Mouse (Mus musculus): ENCODE results near the gene A530084C06Rik.

The A530084C06Rik gene

DNA sequence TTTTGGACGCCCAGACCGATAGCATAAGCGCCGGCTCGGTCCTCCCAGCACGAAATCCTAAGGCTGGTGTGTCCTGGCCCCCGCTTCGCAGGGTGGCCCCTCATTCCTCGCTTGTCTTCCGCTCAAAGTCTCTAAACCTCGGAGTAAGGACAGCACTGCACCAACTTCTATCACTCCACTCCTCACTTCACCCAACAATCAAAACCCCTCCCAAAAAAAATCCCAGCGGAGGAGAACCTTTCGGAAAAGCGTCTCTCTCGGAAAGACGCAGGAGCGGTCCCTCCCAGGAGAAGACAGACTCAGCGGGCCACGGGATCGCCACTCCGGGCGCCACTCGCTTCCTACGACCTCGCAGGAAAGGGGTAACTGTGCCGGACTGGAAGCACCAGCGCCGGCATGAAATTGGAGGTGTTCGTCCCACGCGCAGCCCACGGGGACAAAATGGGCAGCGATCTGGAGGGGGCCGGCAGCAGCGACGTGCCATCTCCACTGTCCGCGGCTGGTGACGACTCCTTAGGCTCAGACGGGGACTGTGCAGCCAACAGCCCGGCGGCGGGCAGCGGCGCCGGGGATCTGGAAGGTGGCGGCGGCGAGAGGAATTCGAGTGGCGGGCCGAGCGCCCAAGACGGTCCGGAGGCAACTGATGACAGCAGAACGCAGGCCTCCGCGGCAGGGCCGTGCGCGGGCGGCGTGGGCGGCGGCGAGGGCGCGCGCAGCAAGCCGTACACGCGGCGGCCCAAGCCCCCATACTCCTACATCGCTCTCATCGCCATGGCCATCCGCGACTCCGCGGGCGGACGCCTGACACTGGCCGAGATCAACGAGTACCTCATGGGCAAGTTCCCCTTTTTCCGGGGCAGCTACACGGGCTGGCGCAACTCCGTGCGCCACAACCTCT is at the start of gene A530084C06Rik:
Gene A530084C06Rik (minus strand): TSS at position 813 of the 898 bp plus-strand sequence.
- DNase-seq, result peak; percentile 44

DNA sequence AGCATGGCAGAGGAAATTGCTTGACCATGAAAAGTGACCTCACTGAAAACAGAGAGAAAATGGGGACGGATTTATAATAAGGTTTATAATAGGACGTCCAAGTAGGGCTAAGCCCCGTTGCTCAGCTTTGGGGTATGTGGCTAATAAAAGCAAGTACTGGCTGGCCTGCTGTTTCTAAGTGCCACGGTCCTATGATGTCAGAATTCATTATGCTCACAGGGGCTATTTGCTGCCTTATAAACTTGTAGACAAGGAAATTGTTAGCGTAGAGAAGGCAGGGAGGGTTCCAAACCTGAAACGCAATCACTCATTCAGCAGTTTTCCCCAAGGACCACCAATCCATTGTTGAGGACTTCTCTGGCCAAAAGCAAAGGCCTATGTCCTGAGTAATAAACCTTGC is 44.8 kb upstream of the A530084C06Rik start:
- no peak for DNase-seq

DNA sequence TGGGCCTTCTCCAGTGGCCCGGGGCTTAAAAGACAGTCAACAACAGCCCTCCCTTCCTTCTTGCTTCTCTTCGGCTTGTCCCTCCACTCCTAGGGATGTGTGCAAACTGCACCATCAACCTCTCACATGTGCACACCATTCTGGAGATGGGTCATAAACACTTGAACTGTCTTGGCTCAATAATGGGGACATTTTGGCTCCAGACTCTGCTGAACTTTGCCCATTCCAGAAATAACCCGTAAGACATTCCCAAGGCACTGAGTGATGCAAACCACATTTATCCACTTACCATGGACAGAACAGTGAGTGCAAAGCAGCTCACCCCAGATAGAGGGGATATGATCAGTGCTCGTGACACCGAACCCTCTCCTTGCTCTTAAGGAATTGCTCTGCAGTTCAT is 40.4 kb upstream of the A530084C06Rik start:
- DNase-seq, result peak; percentile 71

DNA sequence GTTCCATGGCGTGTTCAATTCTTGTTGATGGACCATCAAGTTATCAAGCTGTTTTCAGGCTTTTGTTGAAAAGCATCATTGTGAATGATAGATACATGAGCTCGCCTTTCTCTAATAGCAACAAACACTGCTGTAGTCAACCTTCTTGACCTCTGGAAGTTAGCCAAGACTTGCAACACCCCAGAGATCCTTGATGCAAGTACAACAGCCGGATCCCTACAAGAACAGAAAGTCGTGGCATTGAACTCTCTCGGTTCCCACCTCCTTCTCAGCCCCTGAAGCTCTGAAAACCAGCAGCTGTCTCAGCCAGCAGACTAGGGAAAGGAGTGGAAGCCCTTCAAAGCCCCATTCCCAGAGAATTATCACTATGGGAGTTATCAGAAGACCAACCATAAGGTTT is 28.2 kb upstream of the A530084C06Rik start:
- peak; percentile 80 for DNase-seq

DNA sequence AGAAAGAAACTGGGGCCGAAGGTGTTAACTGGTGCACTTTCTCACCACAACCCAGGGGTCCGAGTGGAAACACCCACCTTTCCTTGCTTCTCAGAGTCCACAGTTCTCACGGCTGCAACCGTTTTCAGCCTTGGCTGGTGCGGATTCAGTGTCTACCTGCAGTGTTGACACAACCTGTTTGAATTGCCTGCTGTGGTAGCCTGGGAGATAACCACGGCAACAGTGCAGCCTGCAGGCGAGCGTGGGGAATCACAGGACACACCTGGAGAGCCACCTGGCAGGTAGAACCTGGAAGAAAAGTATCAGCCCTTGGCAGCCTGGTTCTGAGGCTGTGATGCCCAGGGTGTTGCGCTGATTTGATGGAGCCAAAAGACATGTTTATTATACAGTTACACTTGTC is 20.7 kb upstream of the A530084C06Rik start:
- DNase-seq, result peak; percentile 71

DNA sequence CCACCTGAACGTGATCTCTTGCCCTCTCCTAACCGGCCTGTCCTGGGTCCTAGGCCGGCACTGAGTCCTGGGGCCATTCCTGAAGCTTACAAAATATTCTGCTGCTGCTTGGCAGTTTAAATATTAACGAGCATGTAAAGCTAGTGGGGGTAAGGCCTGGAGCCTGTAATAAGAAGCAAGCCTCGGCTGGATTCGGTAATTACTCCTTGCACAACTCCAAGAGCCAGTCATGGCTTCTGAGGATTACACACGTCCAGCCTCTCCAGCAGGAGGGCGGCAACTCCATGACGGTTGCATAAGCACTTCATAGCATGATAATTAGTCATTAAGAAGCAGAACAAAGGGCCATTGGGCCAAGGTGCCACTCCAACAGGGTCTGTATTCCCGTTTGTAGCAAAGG is 19.3 kb upstream of the A530084C06Rik start:
- DNase-seq, result peak; percentile 82

DNA sequence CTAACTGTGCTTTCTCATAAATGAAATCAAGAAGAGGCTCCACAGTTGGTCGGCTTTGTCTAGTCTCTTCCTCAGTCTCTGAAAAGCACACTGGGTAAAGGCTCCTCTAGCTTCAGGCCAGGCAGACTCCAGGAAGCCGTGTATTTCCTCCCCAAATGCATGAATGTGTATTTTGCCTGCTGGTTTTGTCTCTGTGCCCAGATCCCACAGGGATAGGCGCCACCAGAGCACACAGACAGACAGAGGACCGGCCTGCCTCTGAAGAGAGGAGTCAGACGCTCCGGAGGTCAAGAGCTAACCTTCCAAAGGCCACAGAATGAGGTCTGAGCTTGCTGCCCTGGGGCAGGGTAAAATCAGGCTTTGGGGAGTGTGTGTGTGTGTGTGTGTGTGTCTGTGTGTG is 18.4 kb upstream of the A530084C06Rik start:
- DNase-seq, result peak; percentile 15

DNA sequence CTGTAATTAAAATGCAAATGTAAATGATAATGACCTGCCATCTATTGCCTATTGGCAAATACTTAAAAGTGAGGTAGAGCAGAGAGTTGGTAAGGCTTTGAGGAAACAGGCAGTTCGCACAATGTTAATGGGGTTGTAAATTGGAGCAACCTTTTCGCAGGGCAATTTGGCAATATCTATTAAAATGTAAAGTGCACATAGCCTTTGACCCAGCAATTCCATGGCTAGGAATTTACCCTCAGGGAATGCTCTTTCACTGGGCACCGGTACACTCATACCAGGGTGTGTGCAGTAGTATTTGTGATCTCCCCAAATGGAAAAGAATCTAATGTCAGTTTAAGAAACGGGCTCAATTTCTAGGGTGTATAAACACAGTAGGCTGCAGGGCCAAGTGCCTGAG is 17.6 kb upstream of the A530084C06Rik start:
- no peak for DNase-seq

DNA sequence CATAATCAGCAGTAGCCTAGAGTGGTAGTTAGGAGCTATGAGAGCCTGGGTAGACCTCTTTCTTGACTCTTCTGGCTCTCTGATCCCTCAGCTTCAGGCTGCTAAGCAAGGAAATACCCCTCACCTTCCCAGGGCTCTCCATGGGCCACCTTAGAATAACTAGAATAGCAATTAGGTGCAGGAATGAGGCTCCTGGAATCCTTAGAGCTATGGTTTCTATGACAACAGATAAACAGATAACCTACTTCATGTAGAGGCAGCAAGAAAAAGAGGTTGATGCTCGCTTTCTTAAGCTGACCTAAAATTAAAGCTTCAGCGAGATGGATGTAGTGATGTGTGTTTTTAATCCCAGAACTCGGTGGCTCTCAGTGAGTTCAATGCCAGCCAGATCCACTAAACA is 15.5 kb upstream of the A530084C06Rik start:
- DNase-seq, result no peak

DNA sequence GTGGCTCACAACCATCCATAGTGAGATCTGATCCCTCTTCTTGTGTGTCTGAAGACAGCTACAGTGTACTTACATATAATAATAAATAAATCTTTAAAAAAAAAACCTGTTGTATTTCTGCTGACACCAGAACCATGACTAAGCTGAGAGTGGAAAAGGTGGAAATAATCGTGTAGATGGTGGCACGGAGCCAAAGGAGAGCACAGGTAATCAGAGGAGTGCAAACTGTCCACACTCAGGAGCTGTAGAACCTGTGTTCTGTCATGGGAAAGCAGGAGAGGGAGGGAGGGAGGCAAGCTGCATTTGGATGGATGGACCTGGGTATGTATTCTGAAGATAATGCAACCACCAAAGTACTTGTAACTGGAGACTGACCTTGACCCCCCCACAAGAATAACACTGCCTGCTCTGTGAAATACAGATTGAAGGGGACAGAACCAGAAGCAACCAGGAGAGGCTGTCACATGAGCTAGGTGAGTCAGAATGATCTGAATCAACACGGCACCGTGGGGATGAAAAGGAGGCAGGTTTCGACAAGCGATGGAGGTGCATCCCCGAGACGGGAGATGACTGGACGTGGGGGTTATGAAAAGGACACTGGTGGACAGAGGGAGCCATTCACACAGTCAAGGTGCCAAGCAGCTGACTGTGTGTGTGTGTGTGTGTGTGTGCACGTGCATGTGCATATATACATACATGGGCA is 13.8 kb upstream of the A530084C06Rik start:
- no peak for DNase-seq

DNA sequence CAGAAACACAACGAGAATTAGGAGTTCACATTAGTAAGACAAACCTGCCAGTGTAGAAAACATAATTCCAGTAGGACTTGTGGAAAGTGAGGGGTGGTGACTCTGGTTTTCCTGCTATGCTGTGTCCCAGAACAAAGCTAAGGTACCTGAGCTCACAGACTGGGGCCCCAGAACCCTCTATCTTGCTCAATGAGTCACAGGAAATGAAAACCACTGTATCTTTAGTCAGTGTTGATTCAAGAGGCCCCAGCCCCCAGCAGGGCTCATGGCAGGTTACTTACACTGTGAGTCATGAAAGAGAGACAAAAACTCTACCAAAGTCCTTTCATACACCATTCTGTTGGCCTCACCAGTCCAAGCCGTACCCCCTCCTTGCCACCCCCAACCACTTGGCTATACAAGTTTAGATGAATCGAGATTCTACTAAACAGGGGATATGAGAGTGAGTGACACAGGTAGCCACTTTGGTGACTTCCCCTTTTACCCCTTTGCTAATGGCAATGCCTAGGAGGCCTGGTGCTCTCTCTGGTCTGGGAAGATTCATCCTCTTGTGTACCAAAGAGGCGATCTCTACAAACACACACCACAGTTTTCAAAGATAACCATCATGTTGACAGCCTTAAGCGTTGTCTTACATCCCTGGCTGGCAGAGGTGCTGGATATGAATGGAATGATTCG is 8.6 kb upstream of the A530084C06Rik start:
- DNase-seq, result no peak

DNA sequence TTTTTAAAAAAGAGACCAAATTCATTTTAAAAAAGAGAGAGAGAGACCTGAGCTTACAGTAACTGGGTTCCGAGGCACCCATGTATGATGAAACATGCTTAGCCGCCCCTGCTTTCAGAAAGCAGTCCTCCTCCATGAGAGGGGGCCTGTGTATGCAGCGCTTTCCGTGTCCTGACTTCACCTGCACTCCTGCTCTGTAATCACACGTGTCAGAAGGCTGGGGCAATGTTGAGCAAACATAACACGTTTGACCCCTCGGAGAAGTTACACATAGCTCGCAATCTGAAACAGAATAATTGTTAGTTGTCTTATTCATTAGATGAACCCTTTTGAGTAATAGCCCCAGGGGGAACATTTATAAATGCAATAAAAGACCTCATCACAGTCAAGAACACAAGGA is 8.0 kb upstream of the A530084C06Rik start:
- no peak for DNase-seq

DNA sequence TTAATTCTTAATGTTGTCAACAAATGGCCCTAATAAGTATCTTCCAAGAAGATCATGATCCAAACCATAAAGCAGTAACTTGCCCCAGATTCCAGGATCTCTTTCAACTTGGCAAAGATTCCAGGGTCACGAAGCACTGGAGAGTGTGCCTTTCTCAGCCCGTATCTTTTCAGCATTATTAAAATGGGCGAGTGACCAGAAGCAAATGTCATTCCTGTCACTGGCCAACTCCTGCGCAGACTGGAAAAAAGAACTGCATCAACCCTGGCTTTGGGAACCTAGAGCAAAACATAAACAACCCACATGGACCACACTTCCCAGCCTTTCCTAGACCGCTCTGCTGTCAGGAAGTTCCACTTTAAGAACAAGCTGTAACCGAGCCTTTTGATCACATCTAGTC is 5.3 kb upstream of the A530084C06Rik start:
- no peak for DNase-seq

DNA sequence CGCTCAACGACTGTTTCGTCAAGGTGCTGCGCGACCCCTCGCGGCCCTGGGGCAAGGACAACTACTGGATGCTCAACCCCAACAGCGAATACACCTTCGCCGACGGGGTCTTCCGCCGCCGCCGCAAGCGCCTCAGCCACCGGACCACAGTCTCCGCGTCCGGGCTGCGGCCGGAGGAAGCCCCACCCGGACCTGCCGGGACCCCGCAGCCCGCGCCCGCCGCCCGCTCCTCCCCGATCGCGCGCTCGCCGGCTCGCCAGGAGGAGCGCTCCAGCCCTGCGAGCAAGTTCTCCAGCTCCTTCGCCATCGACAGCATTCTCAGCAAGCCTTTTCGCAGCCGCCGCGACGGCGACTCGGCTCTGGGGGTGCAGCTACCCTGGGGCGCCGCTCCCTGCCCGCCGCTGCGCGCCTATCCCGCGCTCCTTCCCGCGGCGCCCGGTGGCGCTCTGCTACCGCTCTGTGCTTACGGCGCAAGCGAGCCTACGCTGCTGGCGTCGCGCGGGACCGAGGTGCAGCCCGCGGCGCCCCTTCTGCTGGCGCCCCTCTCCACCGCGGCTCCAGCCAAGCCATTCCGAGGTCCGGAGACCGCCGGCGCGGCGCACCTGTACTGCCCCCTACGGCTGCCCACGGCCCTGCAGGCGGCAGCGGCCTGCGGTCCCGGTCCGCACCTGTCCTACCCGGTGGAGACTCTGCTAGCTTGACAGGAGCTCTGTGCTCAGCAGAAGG is 449 bp upstream of the A530084C06Rik start:
- peak; percentile 62 for DNase-seq

DNA sequence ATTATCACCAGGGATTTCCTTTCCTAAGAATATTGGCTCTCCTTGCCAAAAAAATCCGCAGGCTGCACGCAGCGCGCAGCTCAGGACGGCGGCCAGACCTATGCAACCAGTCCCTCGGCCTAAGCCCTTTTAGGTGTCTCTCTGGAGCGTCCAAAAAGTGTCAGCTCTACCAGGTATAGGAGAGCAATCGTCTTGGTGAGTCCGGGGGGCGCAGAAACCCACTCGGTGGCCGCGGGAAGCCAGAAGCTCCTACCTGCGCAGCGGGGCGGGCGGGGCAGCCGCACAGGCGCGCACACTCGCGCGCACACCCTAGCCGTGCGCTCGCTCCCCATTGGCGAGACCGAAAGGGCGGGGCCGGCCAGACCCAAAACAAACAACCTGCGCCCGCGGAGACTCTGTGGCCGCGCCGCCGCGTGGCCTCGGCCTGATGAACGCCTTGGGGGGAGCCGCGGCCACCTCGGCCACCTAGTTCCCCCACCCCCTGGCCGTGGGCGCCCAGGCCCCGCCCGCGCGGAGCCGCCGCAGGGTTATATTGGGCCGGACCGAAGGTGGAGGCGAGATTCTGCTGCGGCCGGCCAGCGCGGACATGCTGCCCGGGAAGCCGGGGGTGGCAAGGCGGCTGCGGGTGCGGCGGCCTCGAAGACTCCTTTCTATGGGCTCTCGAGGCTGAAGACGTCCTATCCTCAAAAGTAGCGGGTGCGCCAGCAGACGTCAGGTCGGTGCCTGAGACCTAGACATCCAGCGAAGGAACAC is 1.2 kb downstream of the A530084C06Rik start:
- peak; percentile 86 for DNase-seq

DNA sequence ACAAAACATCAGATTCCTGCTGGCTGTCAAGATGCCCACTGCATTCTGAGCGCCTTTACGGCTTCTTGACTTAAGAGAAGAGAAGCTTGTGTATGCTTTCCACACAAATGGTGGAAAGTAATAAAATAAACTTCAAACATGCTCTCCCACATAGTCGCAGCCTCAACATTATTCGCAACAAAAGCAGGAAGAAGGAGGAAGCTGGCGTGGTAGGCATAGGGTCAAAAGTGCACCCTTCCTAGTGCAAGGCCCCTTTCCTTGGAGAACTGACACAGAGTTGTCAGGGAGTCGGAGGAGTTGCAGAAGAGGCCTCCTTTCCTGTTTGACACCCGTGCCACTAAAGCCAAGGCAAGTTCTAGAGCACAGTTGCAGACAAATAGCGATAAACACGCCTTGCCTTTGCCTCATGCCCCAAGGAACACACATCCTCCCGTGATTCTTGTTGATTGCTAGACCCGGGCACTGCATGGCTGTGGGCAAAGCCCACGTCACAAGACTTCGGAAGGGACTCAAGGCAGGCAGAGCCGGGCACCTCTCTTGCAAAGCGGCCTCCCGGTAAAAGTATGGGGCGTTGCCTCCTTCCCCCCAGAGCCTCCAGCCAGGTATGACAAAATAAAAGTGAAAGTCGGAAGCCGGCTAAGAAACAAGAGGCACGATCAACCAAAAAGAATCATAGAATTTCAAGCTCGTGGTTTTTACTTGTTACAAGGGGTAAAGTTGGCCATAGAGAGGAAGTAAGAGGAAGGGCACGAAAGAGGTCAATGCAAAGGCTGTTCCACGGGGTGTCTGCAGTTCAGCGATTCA is 2.0 kb downstream of the A530084C06Rik start:
- DNase-seq, result peak; percentile 32

DNA sequence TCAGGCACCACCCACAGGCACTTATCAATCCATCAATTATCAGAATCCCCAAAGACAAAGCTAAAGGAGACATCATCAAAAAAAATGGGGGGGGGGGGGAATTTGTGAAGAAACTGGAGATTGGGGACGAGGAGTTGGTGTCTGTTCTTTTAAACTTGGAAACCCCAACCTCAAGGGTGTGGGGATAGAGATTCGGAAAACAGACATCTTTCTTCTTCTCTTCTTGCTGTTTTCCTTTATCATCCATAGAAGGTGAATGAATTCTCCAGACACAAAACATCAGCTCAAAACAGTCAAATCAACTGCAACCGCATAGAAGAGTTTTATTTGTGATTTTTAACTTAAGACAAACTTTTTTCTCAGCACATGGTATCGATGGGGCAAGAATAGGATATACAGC is 3.3 kb downstream of the A530084C06Rik start, which contains the start of gene Foxq1:
Gene Foxq1 (plus strand): TSS at position 301 of the 400 bp plus-strand sequence.
- no peak for DNase-seq

DNA sequence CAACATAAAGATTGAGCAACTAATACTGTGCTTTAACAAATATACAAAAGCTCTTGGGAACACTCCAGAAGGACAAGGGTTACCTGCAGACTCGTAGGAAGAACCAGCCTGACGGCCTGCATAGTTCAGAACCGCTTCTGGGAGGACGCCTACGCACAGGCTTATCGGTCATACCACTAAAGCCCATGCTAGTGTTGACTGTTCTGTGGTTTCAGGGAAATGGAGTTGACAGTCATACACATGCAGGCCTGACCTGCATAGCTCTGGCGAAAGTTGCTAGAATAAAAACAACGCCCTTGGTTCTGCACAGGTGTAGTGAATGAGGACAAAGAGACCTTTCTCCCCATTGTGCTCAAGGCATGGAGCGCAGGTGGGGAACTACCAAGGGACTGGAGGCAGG is 11.5 kb downstream of the A530084C06Rik start:
- peak; percentile 81 for DNase-seq

DNA sequence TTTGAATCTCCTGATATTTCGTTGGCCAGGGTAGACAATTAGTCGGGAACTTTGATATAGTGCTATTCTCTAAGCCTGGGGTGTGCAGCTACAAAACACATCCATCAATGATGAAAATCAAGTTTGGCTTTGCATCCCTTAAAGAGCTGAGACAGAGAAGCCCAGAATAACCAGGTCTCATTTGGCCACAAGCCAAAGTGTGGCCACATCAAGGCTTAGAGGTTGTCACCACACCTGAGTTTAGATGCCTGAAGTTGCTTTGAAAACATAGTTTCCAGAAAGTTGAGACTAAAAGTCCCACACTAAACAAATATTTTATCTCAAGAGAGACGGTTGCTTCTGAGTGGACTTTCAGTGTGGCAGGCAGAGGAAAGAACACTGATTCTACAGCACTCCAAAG is 11.9 kb downstream of the A530084C06Rik start:
- no peak for DNase-seq

DNA sequence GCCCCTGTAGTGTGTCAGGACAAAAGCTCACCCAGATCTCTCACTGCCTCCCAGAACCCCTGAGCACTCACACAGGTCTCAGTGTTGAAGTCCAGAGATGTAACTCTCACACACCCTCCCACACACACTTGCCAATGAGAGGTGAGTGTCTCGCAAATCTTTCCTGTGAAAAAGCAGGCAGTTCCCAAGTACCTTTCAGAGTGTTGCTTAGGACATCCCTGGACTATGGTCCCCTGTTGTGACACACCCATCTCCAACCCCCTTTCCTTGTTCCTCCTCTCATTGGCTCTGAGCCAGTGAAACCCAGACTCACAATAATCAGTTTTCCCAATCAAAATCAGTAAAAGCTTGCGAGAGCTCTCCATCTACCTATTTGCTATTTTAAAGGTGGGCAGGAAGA is 12.3 kb downstream of the A530084C06Rik start:
- DNase-seq, result no peak

DNA sequence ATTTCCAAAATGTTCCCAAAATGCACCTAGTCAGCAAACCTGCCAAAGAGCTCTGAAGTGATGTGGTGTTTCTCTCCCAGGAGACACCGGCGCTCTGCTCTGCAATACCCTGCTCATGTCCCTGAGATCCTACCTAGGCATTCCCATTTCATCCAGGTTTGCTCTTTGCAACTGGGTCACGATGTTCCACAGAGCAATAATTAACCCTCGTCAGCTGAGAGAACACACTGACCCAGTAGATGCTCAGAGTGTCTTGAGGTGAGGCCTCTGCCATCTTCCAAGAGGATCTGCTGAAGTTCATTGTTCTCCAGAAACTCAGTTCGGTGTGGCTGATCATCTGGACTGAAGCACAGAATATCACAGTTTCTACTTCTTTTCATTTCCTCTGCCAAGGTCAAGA is 16.1 kb downstream of the A530084C06Rik start:
- no peak for DNase-seq

All from lung, postnatal 36 days (tissue).